Mouse (Mus musculus) limb, embryonic 13.5 days (tissue): ENCODE data around the gene Prlr. TPM values are rescaled to one million over a fixed set of nuclear protein-coding genes. Genes with fewer than 3 reads are reported as not detected.

Experiments
- ATAC-seq: fragments of 200-750 bp; cut with Nextera tagmentation; 2 replicates; pipeline ENCODE4 v1.8.0; 2017; ENCODE audit warnings: low read depth, moderate number of reproducible peaks, moderate TSS enrichment; ENCODE audit not compliant: low FRiP score
- H3K27ac ChIP-seq: fragments of 300-500 bp; sonication (generic); 2 replicates; pipeline ENCODE4 v1.5.1; 2015; ENCODE audit warnings: inconsistent platforms, mild to moderate bottlenecking, moderate library complexity
- H3K27me3 ChIP-seq: fragments of 300-500 bp; sonication (generic); 2 replicates; pipeline ENCODE4 v1.6.1; 2015; ENCODE audit warnings: mild to moderate bottlenecking, inconsistent platforms
- H3K36me3 ChIP-seq: fragments of 300-500 bp; sonication (generic); 2 replicates; pipeline ENCODE4 v1.6.1; 2015; ENCODE audit warnings: inconsistent platforms, mild to moderate bottlenecking, moderate library complexity
- H3K4me1 ChIP-seq: fragments of 300-500 bp; sonication (generic); 2 replicates; pipeline ENCODE4 v1.6.1; 2015; ENCODE audit warnings: inconsistent platforms
- H3K4me2 ChIP-seq: fragments of 300-500 bp; sonication (generic); replicated peaks from 2 replicates; pipeline ENCODE4 v1.6.1; 2015; ENCODE audit warnings: inconsistent platforms, mild to moderate bottlenecking, moderate library complexity
- H3K4me3 ChIP-seq: fragments of 300-500 bp; sonication (generic); 2 replicates; pipeline ENCODE4 v1.5.1; 2015; ENCODE audit warnings: moderate library complexity, mild to moderate bottlenecking, inconsistent platforms
- H3K9ac ChIP-seq: fragments of 300-500 bp; sonication (generic); 2 replicates; pipeline ENCODE4 v1.6.1; 2015; ENCODE audit warnings: mild to moderate bottlenecking, inconsistent platforms
- H3K9me3 ChIP-seq: fragments of 300-500 bp; sonication (generic); 2 replicates; pipeline ENCODE4 v1.6.1; 2016; ENCODE audit warnings: inconsistent platforms
- WGBS: fragments of 180-500 bp; shearing (Covaris S2); methylation state at CpG from one replicate; pipeline ENCODE4 v1.1.7; 2015; 5-methylcytosine and 5-hydroxymethylcytosine counted together
- polyA plus RNA-seq: library from polyadenylated mRNA; unstranded; fragments of >200 nt; fragmentation: Nextera tagmentation; extraction: Ambion mirVana; gene quantifications from 2 replicates; pipeline ENCODE4 v1.2.1, GENCODE M21; 2015

Gene Prlr
- polyA plus RNA-seq, result 1.5 and 1.8 TPM in 2 replicates

DNA sequence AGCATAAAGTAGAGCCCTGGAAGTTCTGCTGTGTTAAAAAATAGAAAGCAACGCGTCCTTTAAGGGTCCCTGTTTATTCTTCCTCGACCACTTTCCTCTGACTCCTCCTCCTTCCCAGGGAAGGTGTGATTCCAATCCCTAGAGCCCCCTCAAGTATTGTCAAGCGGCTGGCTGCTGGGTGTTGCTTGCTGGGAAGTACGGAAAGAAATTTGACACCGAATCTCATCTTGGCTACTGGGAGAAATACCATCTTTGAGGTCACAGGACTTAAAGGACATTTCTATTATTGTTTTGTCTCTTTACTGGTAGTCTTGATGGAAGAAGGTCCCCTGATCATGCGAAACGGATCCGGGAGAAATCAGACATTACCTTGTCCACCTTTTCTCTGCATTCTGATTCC lies at the start of gene Prlr:
Gene Prlr (plus strand): TSS at position 156 of the 400 bp plus-strand sequence.
- Histone ChIP-seq H3K4me2 (peak within 1 kb of the TSS; percentile 81), H3K27me3 (peaks cover 36% of the 10 kb centered on the region), H3K4me1 (peaks cover 15% of the 10 kb centered on the region), H3K36me3 (no peaks in the 10 kb centered on the region), H3K27ac (no peak within 1 kb of the TSS), H3K4me3 (peak within 1 kb of the TSS; percentile 44), H3K9ac (peak within 1 kb of the TSS; percentile 50), H3K9me3 (no peaks in the 10 kb centered on the region)
- 3% methylated on average over 9 of the region's 9 CpGs for WGBS
- ATAC-seq, result no peak

- Histone ChIP-seq H3K9ac (no peak overlapping the region), H3K4me2 (no peak overlapping the region), H3K36me3 (no peaks in the 10 kb centered on the region), H3K4me3 (no peak overlapping the region), H3K4me1 (no peaks in the 10 kb centered on the region), H3K27me3 (no peaks in the 10 kb centered on the region), H3K9me3 (no peaks in the 10 kb centered on the region), H3K27ac (no peak overlapping the region)
- ATAC-seq, result no peak
- WGBS, result 94% methylated on average over 2 of the region's 2 CpGs
Measured at GRCm38 (mm10) chr15:10133781-10134180, 43.3 kb upstream of the Prlr start.

DNA sequence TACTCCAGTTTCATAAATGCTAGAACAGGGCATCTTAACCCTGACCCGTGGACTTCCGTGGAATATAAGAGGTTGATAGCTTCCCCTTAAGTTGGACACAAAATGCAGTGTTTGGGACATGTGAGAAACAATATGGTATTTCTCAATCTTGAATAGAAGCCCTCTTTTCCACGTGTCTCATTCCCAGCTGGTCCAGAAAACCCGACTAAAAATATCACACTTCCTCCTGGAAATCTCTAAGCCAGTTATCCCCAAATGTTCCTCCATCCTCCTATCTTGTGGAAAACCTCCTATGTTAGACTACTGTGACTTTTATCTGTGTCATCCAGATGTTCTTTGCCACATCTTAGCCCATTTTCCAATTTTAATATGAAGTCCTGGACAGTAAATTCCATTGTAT lies 42.1 kb upstream of the Prlr start:
- no peaks in the 10 kb centered on the region for H3K4me1 ChIP-seq
- H3K27me3 ChIP-seq, result no peaks in the 10 kb centered on the region
- WGBS, result 77% methylated on average over 4 of the region's 4 CpGs
- no peak overlapping the region for H3K4me2 ChIP-seq
- H3K27ac ChIP-seq, result no peak overlapping the region
- no peak for ATAC-seq
- H3K4me3 ChIP-seq, result no peak overlapping the region
- H3K9me3 ChIP-seq, result no peaks in the 10 kb centered on the region
- H3K36me3 ChIP-seq, result no peaks in the 10 kb centered on the region
- no peak overlapping the region for H3K9ac ChIP-seq

GRCm38 (mm10) chr15:10144520-10144919 lies 32.5 kb upstream of the Prlr start:
- no peak overlapping the region for H3K4me3 ChIP-seq
- 82% methylated on average over 5 of the region's 5 CpGs for WGBS
- no peak overlapping the region for H3K9ac ChIP-seq
- no peaks in the 10 kb centered on the region for H3K4me1 ChIP-seq
- no peaks in the 10 kb centered on the region for H3K27me3 ChIP-seq
- H3K36me3 ChIP-seq, result no peaks in the 10 kb centered on the region
- H3K4me2 ChIP-seq, result no peak overlapping the region
- H3K9me3 ChIP-seq, result no peaks in the 10 kb centered on the region
- ATAC-seq, result no peak
- H3K27ac ChIP-seq, result no peak overlapping the region

GRCm38 (mm10) chr15:10148196-10148595 lies 28.8 kb upstream of the Prlr start:
- no peak overlapping the region for H3K27ac ChIP-seq
- no peak overlapping the region for H3K9ac ChIP-seq
- no peak overlapping the region for H3K4me3 ChIP-seq
- no peaks in the 10 kb centered on the region for H3K36me3 ChIP-seq
- ATAC-seq, result no peak
- H3K4me2 ChIP-seq, result no peak overlapping the region
- no peaks in the 10 kb centered on the region for H3K4me1 ChIP-seq
- 85% methylated on average over 4 of the region's 4 CpGs for WGBS
- H3K27me3 ChIP-seq, result no peaks in the 10 kb centered on the region
- H3K9me3 ChIP-seq, result no peaks in the 10 kb centered on the region

DNA sequence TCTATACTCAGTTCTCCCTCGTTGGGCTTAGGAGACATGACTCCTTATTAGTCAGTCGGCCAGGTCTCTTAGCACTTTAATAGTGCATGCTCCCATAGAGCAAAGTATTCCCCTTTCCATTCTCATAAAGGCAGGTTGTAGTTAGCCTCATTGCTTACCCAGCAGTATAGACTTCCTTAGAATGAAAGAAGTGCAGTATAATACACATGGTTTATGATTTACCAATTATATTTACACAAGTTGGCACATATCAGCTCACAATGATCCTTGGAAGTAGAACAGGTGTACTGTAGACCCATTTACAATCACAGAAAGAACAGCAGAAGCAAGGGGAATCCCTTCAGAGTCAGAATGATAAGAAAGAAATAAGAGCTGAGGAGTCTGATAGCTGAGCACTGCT lies 16.4 kb upstream of the Prlr start:
- 92% methylated on average over 2 of the region's 2 CpGs for WGBS
- H3K36me3 ChIP-seq, result no peaks in the 10 kb centered on the region
- H3K4me3 ChIP-seq, result no peak overlapping the region
- H3K27ac ChIP-seq, result no peak overlapping the region
- no peak overlapping the region for H3K4me2 ChIP-seq
- H3K9me3 ChIP-seq, result peaks cover 7% of the 10 kb centered on the region
- ATAC-seq, result no peak
- no peaks in the 10 kb centered on the region for H3K4me1 ChIP-seq
- no peaks in the 10 kb centered on the region for H3K27me3 ChIP-seq
- H3K9ac ChIP-seq, result no peak overlapping the region

GRCm38 (mm10) chr15:10175078-10175477 lies 2.0 kb upstream of the Prlr start:
- no peak overlapping the region for H3K27ac ChIP-seq
- H3K9ac ChIP-seq, result no peak overlapping the region
- 66% methylated on average over 6 of the region's 6 CpGs for WGBS
- H3K4me2 ChIP-seq, result no peak overlapping the region
- H3K9me3 ChIP-seq, result no peaks in the 10 kb centered on the region
- peaks cover 36% of the 10 kb centered on the region for H3K27me3 ChIP-seq
- no peaks in the 10 kb centered on the region for H3K36me3 ChIP-seq
- peaks cover 15% of the 10 kb centered on the region for H3K4me1 ChIP-seq
- no peak overlapping the region for H3K4me3 ChIP-seq
- ATAC-seq, result no peak

DNA sequence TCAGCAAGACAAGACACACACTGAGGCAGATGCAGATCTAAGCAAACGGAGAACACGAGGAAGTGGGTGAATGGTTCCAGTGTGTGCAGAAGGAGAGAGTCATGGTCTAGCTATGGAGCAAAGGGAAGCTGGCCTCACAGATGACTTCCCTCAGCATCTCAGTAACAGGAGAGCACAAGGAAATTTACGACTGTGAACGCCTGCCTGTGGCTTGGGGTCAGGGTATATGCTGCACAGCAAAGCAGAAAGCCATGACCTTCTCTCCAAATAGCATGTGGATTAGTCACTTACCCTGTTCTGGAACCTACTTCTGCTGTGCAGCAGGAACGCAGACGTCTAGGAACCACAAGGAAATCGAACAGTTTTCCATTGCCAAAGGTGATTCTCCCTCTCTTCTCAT lies 1.4 kb upstream of the Prlr start:
- Histone ChIP-seq H3K27ac (no peak overlapping the region), H3K4me2 (no peak overlapping the region), H3K9me3 (no peaks in the 10 kb centered on the region), H3K4me1 (peaks cover 15% of the 10 kb centered on the region), H3K36me3 (no peaks in the 10 kb centered on the region), H3K27me3 (peaks cover 36% of the 10 kb centered on the region), H3K9ac (no peak overlapping the region), H3K4me3 (no peak overlapping the region)
- ATAC-seq, result no peak
- WGBS, result 50% methylated on average over 7 of the region's 7 CpGs

DNA sequence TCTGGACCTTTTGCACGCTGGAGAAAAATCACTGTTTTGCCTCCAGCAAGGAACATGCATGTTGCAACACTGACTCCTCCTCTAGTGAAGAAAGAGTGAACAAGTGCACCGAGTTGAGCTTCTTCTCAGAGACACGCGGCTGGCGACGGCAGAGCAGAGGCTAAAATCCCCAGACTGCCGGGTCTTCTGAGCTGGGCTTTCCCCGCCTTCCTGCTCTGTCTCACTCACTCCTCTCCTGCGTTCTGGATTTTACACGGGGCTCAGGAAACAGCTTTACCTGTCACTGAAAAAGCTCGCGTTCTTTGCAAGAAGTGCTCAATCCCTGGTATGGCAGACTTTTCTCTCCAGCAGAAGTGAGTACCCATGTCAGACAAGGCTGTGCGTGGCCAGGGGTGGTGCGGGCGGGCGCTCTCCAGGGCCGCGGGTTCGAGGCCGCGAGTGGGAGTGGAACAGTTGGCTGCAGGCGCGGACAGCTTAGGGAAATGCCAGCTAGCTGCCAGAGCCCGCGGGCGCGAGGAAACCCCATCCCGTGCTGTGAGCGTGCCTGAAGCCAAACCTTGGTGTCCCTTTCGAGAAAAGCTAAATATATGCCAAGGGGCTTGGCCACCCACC lies 587 bp downstream of the Prlr start:
- no peak overlapping the region for H3K27ac ChIP-seq
- H3K4me1 ChIP-seq, result peaks cover 15% of the 10 kb centered on the region
- peak overlapping the region; percentile 44 for H3K4me3 ChIP-seq
- H3K36me3 ChIP-seq, result no peaks in the 10 kb centered on the region
- peaks cover 36% of the 10 kb centered on the region for H3K27me3 ChIP-seq
- H3K9me3 ChIP-seq, result no peaks in the 10 kb centered on the region
- peak; percentile 66; the same call in 1 of the 2 replicates for ATAC-seq
- WGBS, result 1% methylated on average over 30 of the region's 30 CpGs
- H3K9ac ChIP-seq, result peak overlapping the region; percentile 50
- peak overlapping the region; percentile 81 for H3K4me2 ChIP-seq

GRCm38 (mm10) chr15:10178131-10178566 lies 1.1 kb downstream of the Prlr start:
- peaks cover 36% of the 10 kb centered on the region for H3K27me3 ChIP-seq
- H3K4me3 ChIP-seq, result peak overlapping the region; percentile 44
- no peaks in the 10 kb centered on the region for H3K36me3 ChIP-seq
- H3K9ac ChIP-seq, result peak overlapping the region; percentile 50; the same call in 1 of the 2 replicates
- H3K27ac ChIP-seq, result no peak overlapping the region
- H3K4me1 ChIP-seq, result peaks cover 15% of the 10 kb centered on the region
- H3K4me2 ChIP-seq, result peak overlapping the region; percentile 81
- WGBS, result 5% methylated on average over 10 of the region's 10 CpGs
- no peaks in the 10 kb centered on the region for H3K9me3 ChIP-seq
- ATAC-seq, result no peak; the same call in 1 of the 2 replicates

- Histone ChIP-seq H3K9ac (no peak overlapping the region), H3K4me2 (no peak overlapping the region), H3K36me3 (no peaks in the 10 kb centered on the region), H3K4me3 (no peak overlapping the region), H3K9me3 (no peaks in the 10 kb centered on the region), H3K4me1 (peaks cover 15% of the 10 kb centered on the region), H3K27ac (no peak overlapping the region), H3K27me3 (peaks cover 34% of the 10 kb centered on the region)
- 85% methylated on average over 4 of the region's 4 CpGs for WGBS
- no peak for ATAC-seq
Measured at GRCm38 (mm10) chr15:10180694-10181093, 3.7 kb downstream of the Prlr start.

GRCm38 (mm10) chr15:10192101-10192630 lies 15.1 kb downstream of the Prlr start:
- H3K9ac ChIP-seq, result no peak overlapping the region
- H3K4me2 ChIP-seq, result no peak overlapping the region
- no peaks in the 10 kb centered on the region for H3K4me1 ChIP-seq
- no peak overlapping the region for H3K4me3 ChIP-seq
- H3K27me3 ChIP-seq, result no peaks in the 10 kb centered on the region
- WGBS, result 79% methylated on average over 6 of the region's 6 CpGs
- no peaks in the 10 kb centered on the region for H3K9me3 ChIP-seq
- no peak for ATAC-seq
- no peaks in the 10 kb centered on the region for H3K36me3 ChIP-seq
- no peak overlapping the region for H3K27ac ChIP-seq

GRCm38 (mm10) chr15:10200991-10201390 lies 24.0 kb downstream of the Prlr start:
- WGBS, result 87% methylated on average over 5 of the region's 5 CpGs
- no peak overlapping the region for H3K9ac ChIP-seq
- no peaks in the 10 kb centered on the region for H3K4me1 ChIP-seq

More at GRCm38 (mm10) chr15:10200991-10201390, 24.0 kb downstream of the Prlr start:
- Histone ChIP-seq H3K27ac (no peak overlapping the region), H3K9me3 (no peaks in the 10 kb centered on the region), H3K4me2 (no peak overlapping the region), H3K36me3 (no peaks in the 10 kb centered on the region), H3K27me3 (no peaks in the 10 kb centered on the region), H3K4me3 (no peak overlapping the region)
- ATAC-seq, result no peak
